28 mouse cellular contexts compared by ENCODE assay signal in genomic region chr4:151544191-151544590, GRCm38 (mm10).
DNase-seq lines count a peak whose midpoint lies in the region; ATAC-seq lines count a peak whose summit lies in the region.
"Had no signal": no experiment of that assay in that cellular context is flagged by ENCODE, and none has a peak within 500 bp of the region (broad histone marks: within the 10 kb centered on the region; RNA-seq: fewer than 3 reads in every experiment).

No protein-coding gene starts in this region.

- H3K27me3 ChIP-seq in hindbrain, embryonic 10.5 days (ENCODE audit: insufficient read depth, poor library complexity, severe bottlenecking) = peaks cover 10% of the 10 kb centered on the region
- no peaks in the 10 kb centered on the region for H3K27me3 ChIP-seq in hindbrain, embryonic 12.5 days
- H3K27me3 ChIP-seq in midbrain, embryonic 10.5 days (ENCODE audit: low read depth, poor library complexity, severe bottlenecking) = peaks cover 20% of the 10 kb centered on the region; the same call in 1 of the 2 replicates
- H3K27me3 ChIP-seq in midbrain, embryonic 14.5 days (ENCODE audit: control insufficient read depth, insufficient read depth, low read length) = no peaks in the 10 kb centered on the region; the same call in 1 of the 2 replicates
- H3K27me3 ChIP-seq: embryonic facial prominence, embryonic 12.5 days; heart, embryonic 13.5 days; liver, embryonic 13.5 days; midbrain, embryonic 13.5 days had no signal

- DNase-seq in hindbrain, embryonic 10.5 days (ENCODE audit: low spot score) = no peak
- DNase-seq in midbrain, embryonic 10.5 days (ENCODE audit: low spot score) = no peak
- DNase-seq in midbrain, embryonic 14.5 days = no peak
- peak; percentile 54 for DNase-seq in cerebellum, adult 9-11 months
- no peak for DNase-seq in heart, adult 9 months (ENCODE audit: low spot score in 2 of 2)
- DNase-seq in spleen, postnatal 14 days (ENCODE audit: low spot score in 2 of 2) = no peak
- DNase-seq: adrenal gland, postnatal 25 days; B cell, adult 2 months; forebrain, postnatal 0 days; heart, adult 2 months; heart, postnatal 10 days; kidney, adult 9 months; kidney, postnatal 10 days; liver, embryonic 13.5 days; lung, adult 18-20 months; lung, postnatal 4 days; right cerebral cortex, postnatal 25 days; thymus, adult 18-20 months; thymus, postnatal 25 days had no signal

- no peak for ATAC-seq in hindbrain, embryonic 12.5 days (ENCODE audit: low FRiP score)
- ATAC-seq in midbrain, embryonic 14.5 days (ENCODE audit: low FRiP score, low TSS enrichment) = no peak
- ATAC-seq: forebrain, postnatal 0 days; intestine, embryonic 16.5 days; lung, postnatal 0 days; midbrain, embryonic 13.5 days had no signal

- H3K27ac ChIP-seq in hindbrain, embryonic 10.5 days = peak overlapping the region; percentile 3; the same call in 1 of the 2 replicates
- no peak overlapping the region for H3K27ac ChIP-seq in hindbrain, embryonic 12.5 days
- 0 out of 2 replicates have a peak overlapping the region, but pooled peaks have one; percentile 6 for H3K27ac ChIP-seq in midbrain, embryonic 10.5 days (replicated peaks)
- H3K27ac ChIP-seq in midbrain, embryonic 14.5 days (replicated peaks; ENCODE audit: low read depth, low read length) = no peak overlapping the region
- H3K27ac ChIP-seq: embryonic facial prominence, embryonic 12.5 days; heart, adult 2 months; heart, embryonic 13.5 days; limb, embryonic 10.5 days; limb, embryonic 15.5 days; liver, embryonic 13.5 days; midbrain, embryonic 13.5 days had no signal

- no peak overlapping the region for H3K9ac ChIP-seq in hindbrain, embryonic 12.5 days
- no peak overlapping the region for H3K9ac ChIP-seq in midbrain, embryonic 14.5 days (replicated peaks; ENCODE audit: low read length)
- H3K9ac ChIP-seq: embryonic facial prominence, embryonic 12.5 days; forebrain, postnatal 0 days; heart, embryonic 13.5 days; limb, embryonic 15.5 days; liver, embryonic 13.5 days; midbrain, embryonic 13.5 days had no signal

- 73% methylated on average over 5 of the region's 5 CpGs for WGBS in hindbrain, embryonic 10.5 days
- 63% methylated on average over 5 of the region's 5 CpGs for WGBS in hindbrain, embryonic 12.5 days
- 60% methylated on average over 5 of the region's 5 CpGs for WGBS in midbrain, embryonic 10.5 days
- WGBS in midbrain, embryonic 14.5 days = 52% methylated on average over 5 of the region's 5 CpGs

- H3K4me3 ChIP-seq in hindbrain, embryonic 10.5 days = no peak overlapping the region
- no peak overlapping the region for H3K4me3 ChIP-seq in hindbrain, embryonic 12.5 days
- H3K4me3 ChIP-seq in midbrain, embryonic 10.5 days = no peak overlapping the region
- H3K4me3 ChIP-seq in midbrain, embryonic 14.5 days (replicated peaks; ENCODE audit: low read depth, low read length) = no peak overlapping the region
- H3K4me3 ChIP-seq: embryonic facial prominence, embryonic 12.5 days; heart, adult 2 months; heart, embryonic 13.5 days; limb, embryonic 10.5 days; limb, embryonic 15.5 days; liver, embryonic 13.5 days; megakaryocyte, embryonic 14.5 days; midbrain, embryonic 13.5 days had no signal

- no peaks in the 10 kb centered on the region for H3K9me3 ChIP-seq in hindbrain, embryonic 10.5 days
- no peaks in the 10 kb centered on the region for H3K9me3 ChIP-seq in hindbrain, embryonic 12.5 days (replicated peaks)
- H3K9me3 ChIP-seq in midbrain, embryonic 10.5 days (replicated peaks) = no peaks in the 10 kb centered on the region
- no peaks in the 10 kb centered on the region for H3K9me3 ChIP-seq in midbrain, embryonic 14.5 days (ENCODE audit: control insufficient read depth, low read length)
- H3K9me3 ChIP-seq: embryonic facial prominence, embryonic 12.5 days; heart, embryonic 13.5 days; limb, embryonic 10.5 days; limb, embryonic 15.5 days; liver, embryonic 13.5 days; midbrain, embryonic 13.5 days had no signal

- H3K4me1 ChIP-seq in hindbrain, embryonic 10.5 days (replicated peaks) = peaks cover 20% of the 10 kb centered on the region
- H3K4me1 ChIP-seq in hindbrain, embryonic 12.5 days = peaks cover 16% of the 10 kb centered on the region
- peaks cover 29% of the 10 kb centered on the region for H3K4me1 ChIP-seq in midbrain, embryonic 10.5 days
- peaks cover 9% of the 10 kb centered on the region for H3K4me1 ChIP-seq in midbrain, embryonic 14.5 days (ENCODE audit: control insufficient read depth, insufficient read depth, low read length)
- H3K4me1 ChIP-seq: embryonic facial prominence, embryonic 12.5 days; liver, embryonic 13.5 days had no signal

- H3K36me3 ChIP-seq in hindbrain, embryonic 10.5 days = no peaks in the 10 kb centered on the region
- H3K36me3 ChIP-seq in hindbrain, embryonic 12.5 days = no peaks in the 10 kb centered on the region
- H3K36me3 ChIP-seq in midbrain, embryonic 10.5 days = no peaks in the 10 kb centered on the region
- no peaks in the 10 kb centered on the region for H3K36me3 ChIP-seq in midbrain, embryonic 14.5 days (ENCODE audit: control insufficient read depth, insufficient read depth, low read length)
- H3K36me3 ChIP-seq: embryonic facial prominence, embryonic 12.5 days; heart, embryonic 13.5 days; limb, embryonic 10.5 days; limb, embryonic 15.5 days; liver, embryonic 13.5 days; midbrain, embryonic 13.5 days had no signal

- H3K4me2 ChIP-seq in hindbrain, embryonic 12.5 days (replicated peaks) = no peak overlapping the region
- no peak overlapping the region for H3K4me2 ChIP-seq in midbrain, embryonic 14.5 days (ENCODE audit: low read length)
- H3K4me2 ChIP-seq: embryonic facial prominence, embryonic 12.5 days; heart, embryonic 13.5 days; limb, embryonic 15.5 days; liver, embryonic 13.5 days; midbrain, embryonic 13.5 days had no signal

Comparison
In these comparisons a context has a peak if more than half of its experiments do, and no peak if none do; other contexts are left out.
1. H3K27ac ChIP-seq: peak in hindbrain, embryonic 10.5 days (single experiment) and midbrain, embryonic 10.5 days (single experiment); none in hindbrain, embryonic 12.5 days (single experiment) and midbrain, embryonic 14.5 days (single experiment).